Mouse (Mus musculus) spleen, adult 18-20 months (tissue): ENCODE measurements around the gene Lmo1.

ENCODE experiments used
- DNase-seq, 2 experiments: peaks; one replicate each; pipeline ENCODE4 v3.0.0; 2022; ENCODE audit warnings: mixed read lengths in 2 of 2

Lmo1 gene

GRCm38 (mm10) chr7:109174949-109175669 lies at the start of gene Lmo1:
Gene Lmo1 (minus strand): TSS chr7:109175207.
- DNase-seq: no peak

GRCm38 (mm10) chr7:109221716-109222110 lies 46.7 kb upstream of the Lmo1 start:
- no peak for DNase-seq

GRCm38 (mm10) chr7:109220766-109221715 lies 46.0 kb upstream of the Lmo1 start:
- DNase-seq: no peak

GRCm38 (mm10) chr7:109220026-109220425 lies 45.0 kb upstream of the Lmo1 start:
- DNase-seq: no peak

GRCm38 (mm10) chr7:109218977-109219271 lies 43.9 kb upstream of the Lmo1 start:
- DNase-seq: no peak

GRCm38 (mm10) chr7:109218130-109218976 lies 43.3 kb upstream of the Lmo1 start:
- DNase-seq: peak in 1 of 2 experiments; percentile 59

GRCm38 (mm10) chr7:109209804-109210203 lies 34.8 kb upstream of the Lmo1 start:
- no peak for DNase-seq

- DNase-seq: no peak
Measured at GRCm38 (mm10) chr7:109207811-109208210, 32.8 kb upstream of the Lmo1 start.

- no peak for DNase-seq
Measured at GRCm38 (mm10) chr7:109206358-109206757, 31.4 kb upstream of the Lmo1 start.

- DNase-seq: no peak
Measured at GRCm38 (mm10) chr7:109203140-109203539, 28.1 kb upstream of the Lmo1 start.

- DNase-seq: no peak
Measured at GRCm38 (mm10) chr7:109200559-109200958, 25.6 kb upstream of the Lmo1 start.

- DNase-seq: no peak
Measured at GRCm38 (mm10) chr7:109197161-109197650, 22.2 kb upstream of the Lmo1 start.

GRCm38 (mm10) chr7:109196399-109197082 lies 21.5 kb upstream of the Lmo1 start:
- no peak for DNase-seq

GRCm38 (mm10) chr7:109195982-109196381 lies 21.0 kb upstream of the Lmo1 start:
- DNase-seq: no peak

GRCm38 (mm10) chr7:109194850-109195249 lies 19.8 kb upstream of the Lmo1 start:
- DNase-seq: no peak

- no peak for DNase-seq
Measured at GRCm38 (mm10) chr7:109187244-109188035, 12.4 kb upstream of the Lmo1 start.

GRCm38 (mm10) chr7:109185975-109186374 lies 11.0 kb upstream of the Lmo1 start:
- DNase-seq: no peak

- DNase-seq: no peak
Measured at GRCm38 (mm10) chr7:109185564-109185963, 10.6 kb upstream of the Lmo1 start.

- DNase-seq: no peak
Measured at GRCm38 (mm10) chr7:109176688-109177087, 1.7 kb upstream of the Lmo1 start.

- no peak for DNase-seq
Measured at GRCm38 (mm10) chr7:109175670-109176625, 941 bp upstream of the Lmo1 start.
